Mouse (Mus musculus): ENCODE measurements at regions not wholly inside any gene's neighbourhood (a gene's known extent, or its start where the extent isn't known, plus 50 kb on each side); places are given as distances from the start of the nearest gene placed in this dataset.
"Not testable (repeated sequence)": the region's sequence is repeated elsewhere in the genome, so short reads cannot be mapped to it uniquely, and the experiment has no call there.

- H3K9ac ChIP-seq, result no peak overlapping the region
- no peaks in the 10 kb centered on the region for H3K36me3 ChIP-seq (ENCODE audit: poor library complexity, severe bottlenecking)
- no peak overlapping the region for H3K4me2 ChIP-seq
- no peak overlapping the region for H3K27ac ChIP-seq
- no peaks in the 10 kb centered on the region for H3K27me3 ChIP-seq
- no peak for ATAC-seq
- no peak overlapping the region for H3K4me3 ChIP-seq
- H3K9me3 ChIP-seq (replicated peaks), result no peaks in the 10 kb centered on the region
- H3K4me1 ChIP-seq, result peaks cover 3% of the 10 kb centered on the region; the same call in 1 of the 2 replicates
- WGBS, result 63% methylated on average over 11 of the region's 11 CpGs
Observed at GRCm38 (mm10) chr4:10711939-10712533, 162.3 kb upstream of the 2610301B20Rik start.

GRCm38 (mm10) chr4:10723341-10723740 lies 151.0 kb upstream of the 2610301B20Rik start:
- WGBS, result 83% methylated on average over 4 of the region's 4 CpGs
- no peak for ATAC-seq
- H3K4me1 ChIP-seq, result no peaks in the 10 kb centered on the region
- H3K4me3 ChIP-seq, result no peak overlapping the region
- no peak overlapping the region for H3K9ac ChIP-seq
- H3K36me3 ChIP-seq (ENCODE audit: poor library complexity, severe bottlenecking), result no peaks in the 10 kb centered on the region
- H3K4me2 ChIP-seq, result no peak overlapping the region
- H3K27ac ChIP-seq, result no peak overlapping the region
- no peaks in the 10 kb centered on the region for H3K9me3 ChIP-seq (replicated peaks)
- no peaks in the 10 kb centered on the region for H3K27me3 ChIP-seq

GRCm38 (mm10) chr4:10727894-10728293 lies 146.4 kb upstream of the 2610301B20Rik start:
- no peaks in the 10 kb centered on the region for H3K4me1 ChIP-seq
- 82% methylated on average over 3 of the region's 3 CpGs for WGBS
- no peaks in the 10 kb centered on the region for H3K27me3 ChIP-seq
- no peak overlapping the region for H3K27ac ChIP-seq
- no peak overlapping the region for H3K4me3 ChIP-seq
- peak; percentile 36; the same call in 1 of the 2 replicates for ATAC-seq
- H3K9ac ChIP-seq, result no peak overlapping the region
- no peaks in the 10 kb centered on the region for H3K36me3 ChIP-seq (ENCODE audit: poor library complexity, severe bottlenecking)
- H3K4me2 ChIP-seq, result no peak overlapping the region
- no peaks in the 10 kb centered on the region for H3K9me3 ChIP-seq (replicated peaks)

GRCm38 (mm10) chr4:10745207-10745606 lies 129.1 kb upstream of the 2610301B20Rik start:
- no peak for ATAC-seq
- H3K4me2 ChIP-seq, result no peak overlapping the region

GRCm38 (mm10) chr4:10748816-10749215 lies 125.5 kb upstream of the 2610301B20Rik start:
- no peaks in the 10 kb centered on the region for H3K9me3 ChIP-seq (replicated peaks)
- no peaks in the 10 kb centered on the region for H3K36me3 ChIP-seq (ENCODE audit: poor library complexity, severe bottlenecking)
- no peak overlapping the region for H3K9ac ChIP-seq
- H3K27me3 ChIP-seq, result no peaks in the 10 kb centered on the region
- no peaks in the 10 kb centered on the region for H3K4me1 ChIP-seq
- H3K27ac ChIP-seq, result no peak overlapping the region
- H3K4me2 ChIP-seq, result no peak overlapping the region
- H3K4me3 ChIP-seq, result no peak overlapping the region
- ATAC-seq, result no peak
- WGBS, result 90% methylated on average over 8 of the region's 8 CpGs

More at GRCm38 (mm10) chr4:10745207-10745606, 129.1 kb upstream of the 2610301B20Rik start:
- Histone ChIP-seq H3K9me3 (replicated peaks) (no peaks in the 10 kb centered on the region), H3K36me3 (ENCODE audit: poor library complexity, severe bottlenecking) (no peaks in the 10 kb centered on the region), H3K27me3 (no peaks in the 10 kb centered on the region), H3K9ac (no peak overlapping the region), H3K4me3 (no peak overlapping the region), H3K4me1 (no peaks in the 10 kb centered on the region), H3K27ac (no peak overlapping the region)
- WGBS, result 93% methylated on average over 3 of the region's 3 CpGs

- not testable (repeated sequence) for H3K27ac ChIP-seq; ATAC-seq; H3K9ac ChIP-seq; H3K4me2 ChIP-seq; H3K27me3 ChIP-seq; H3K9me3 ChIP-seq (replicated peaks); H3K4me1 ChIP-seq; H3K36me3 ChIP-seq (ENCODE audit: poor library complexity, severe bottlenecking); H3K4me3 ChIP-seq
- WGBS, result 42% methylated on average over 6 of the region's 6 CpGs
Observed at GRCm38 (mm10) chr4:10750377-10751062, 123.8 kb upstream of the 2610301B20Rik start.

GRCm38 (mm10) chr4:10753176-10753575 lies 121.1 kb upstream of the 2610301B20Rik start:
- Histone ChIP-seq H3K9ac (no peak overlapping the region), H3K36me3 (ENCODE audit: poor library complexity, severe bottlenecking) (no peaks in the 10 kb centered on the region), H3K4me3 (no peak overlapping the region), H3K27me3 (no peaks in the 10 kb centered on the region), H3K27ac (no peak overlapping the region), H3K4me2 (no peak overlapping the region), H3K4me1 (no peaks in the 10 kb centered on the region), H3K9me3 (replicated peaks) (no peaks in the 10 kb centered on the region)
- ATAC-seq, result no peak
- WGBS, result 84% methylated on average over 5 of the region's 5 CpGs

- Histone ChIP-seq H3K4me3 (no peak overlapping the region), H3K9ac (no peak overlapping the region), H3K27me3 (no peaks in the 10 kb centered on the region), H3K9me3 (replicated peaks) (no peaks in the 10 kb centered on the region), H3K27ac (no peak overlapping the region), H3K4me2 (no peak overlapping the region), H3K4me1 (no peaks in the 10 kb centered on the region), H3K36me3 (ENCODE audit: poor library complexity, severe bottlenecking) (no peaks in the 10 kb centered on the region)
- 97% methylated on average over 4 of the region's 4 CpGs for WGBS
- no peak for ATAC-seq
Observed at GRCm38 (mm10) chr4:10759491-10759890, 114.8 kb upstream of the 2610301B20Rik start.

- Histone ChIP-seq H3K27ac (no peak overlapping the region), H3K4me3 (no peak overlapping the region), H3K4me2 (no peak overlapping the region), H3K9me3 (replicated peaks) (no peaks in the 10 kb centered on the region), H3K36me3 (ENCODE audit: poor library complexity, severe bottlenecking) (no peaks in the 10 kb centered on the region), H3K27me3 (no peaks in the 10 kb centered on the region), H3K4me1 (no peaks in the 10 kb centered on the region), H3K9ac (no peak overlapping the region)
- ATAC-seq, result 0 out of 2 replicates have a peak, but pooled peaks have one; percentile 30
- WGBS, result 82% methylated on average over 6 of the region's 6 CpGs
Observed at GRCm38 (mm10) chr4:10767676-10768075, 106.6 kb upstream of the 2610301B20Rik start.

- Histone ChIP-seq H3K4me3 (no peak overlapping the region), H3K36me3 (ENCODE audit: poor library complexity, severe bottlenecking) (no peaks in the 10 kb centered on the region), H3K9ac (no peak overlapping the region), H3K27me3 (no peaks in the 10 kb centered on the region), H3K9me3 (replicated peaks) (no peaks in the 10 kb centered on the region), H3K4me1 (peaks cover 8% of the 10 kb centered on the region; the same call in 1 of the 2 replicates), H3K27ac (no peak overlapping the region), H3K4me2 (no peak overlapping the region)
- ATAC-seq, result no peak
- 92% methylated on average over 13 of the region's 13 CpGs for WGBS
Observed at GRCm38 (mm10) chr4:10770026-10770643, 104.2 kb upstream of the 2610301B20Rik start.

- Histone ChIP-seq H3K4me1 (peaks cover 8% of the 10 kb centered on the region; the same call in 1 of the 2 replicates), H3K9me3 (replicated peaks) (no peaks in the 10 kb centered on the region), H3K9ac (no peak overlapping the region), H3K27me3 (no peaks in the 10 kb centered on the region), H3K36me3 (ENCODE audit: poor library complexity, severe bottlenecking) (no peaks in the 10 kb centered on the region), H3K27ac (0 out of 2 replicates have a peak overlapping the region, but pooled peaks have one; percentile 27), H3K4me3 (no peak overlapping the region), H3K4me2 (no peak overlapping the region)
- 40% methylated on average over 3 of the region's 3 CpGs for WGBS
- peak; percentile 88 for ATAC-seq
Observed at GRCm38 (mm10) chr4:10774557-10775215, 99.6 kb upstream of the 2610301B20Rik start.

GRCm38 (mm10) chr4:10786701-10787100 lies 87.6 kb upstream of the 2610301B20Rik start:
- H3K9ac ChIP-seq, result no peak overlapping the region
- H3K36me3 ChIP-seq (ENCODE audit: poor library complexity, severe bottlenecking), result no peaks in the 10 kb centered on the region
- H3K4me2 ChIP-seq, result no peak overlapping the region
- ATAC-seq, result no peak
- no peaks in the 10 kb centered on the region for H3K4me1 ChIP-seq
- H3K27ac ChIP-seq, result no peak overlapping the region
- no peak overlapping the region for H3K4me3 ChIP-seq
- WGBS, result 92% methylated on average over 2 of the region's 2 CpGs
- no peaks in the 10 kb centered on the region for H3K27me3 ChIP-seq
- H3K9me3 ChIP-seq (replicated peaks), result no peaks in the 10 kb centered on the region
